Mouse (Mus musculus): ENCODE measurements around the gene Gnmt. TPM values are rescaled to one million over a fixed set of nuclear protein-coding genes. Genes with fewer than 3 reads are reported as not detected.
A peak's percentile ranks its signal among the peaks of the same experiment; 100 is the strongest.
"Not testable (repeated sequence)": the region's sequence is repeated elsewhere in the genome, so short reads cannot be mapped to it uniquely, and the experiment has no call there.

Gnmt gene
- polyA plus RNA-seq, 1 experiment from 2014 or later = 0.88 TPM

GRCm38 (mm10) chr17:46770546-46770945, 41.6 kb upstream of the Gnmt start:
- Histone ChIP-seq H3K9me3 (ENCODE audit: control insufficient read depth, low read length) (no peaks in the 10 kb centered on the region), H3K9ac (no peak overlapping the region), H3K4me3 (replicated peaks; ENCODE audit: low read length) (no peak overlapping the region), H3K27ac (no peak overlapping the region), H3K4me2 (replicated peaks) (no peak overlapping the region), H3K27me3 (ENCODE audit: control insufficient read depth, insufficient read depth, low read length) (no peaks in the 10 kb centered on the region), H3K36me3 (replicated peaks; ENCODE audit: control insufficient read depth, insufficient read depth) (peaks cover 15% of the 10 kb centered on the region), H3K4me1 (replicated peaks; ENCODE audit: control insufficient read depth, insufficient read depth, low read length) (peaks cover 19% of the 10 kb centered on the region)
- 92% methylated on average over 11 of the region's 11 CpGs for WGBS
- ATAC-seq (ENCODE audit: low FRiP score) = no peak
- DNase-seq (ENCODE audit: low spot score) = no peak

GRCm38 (mm10) chr17:46767868-46768267, 38.9 kb upstream of the Gnmt start:
- Histone ChIP-seq H3K9ac (no peak overlapping the region), H3K27ac (no peak overlapping the region), H3K36me3 (replicated peaks; ENCODE audit: control insufficient read depth, insufficient read depth) (no peaks in the 10 kb centered on the region), H3K4me2 (replicated peaks) (no peak overlapping the region), H3K9me3 (ENCODE audit: control insufficient read depth, low read length) (no peaks in the 10 kb centered on the region), H3K27me3 (ENCODE audit: control insufficient read depth, insufficient read depth, low read length) (no peaks in the 10 kb centered on the region), H3K4me3 (replicated peaks; ENCODE audit: low read length) (no peak overlapping the region), H3K4me1 (replicated peaks; ENCODE audit: control insufficient read depth, insufficient read depth, low read length) (peaks cover 8% of the 10 kb centered on the region)
- DNase-seq (ENCODE audit: low spot score) = no peak
- 64% methylated on average over 8 of the region's 8 CpGs for WGBS
- no peak for ATAC-seq (ENCODE audit: low FRiP score)

- H3K9ac ChIP-seq; H3K4me2 ChIP-seq (replicated peaks); H3K4me1 ChIP-seq (replicated peaks; ENCODE audit: control insufficient read depth, insufficient read depth, low read length); H3K36me3 ChIP-seq (replicated peaks; ENCODE audit: control insufficient read depth, insufficient read depth); H3K27ac ChIP-seq; H3K9me3 ChIP-seq (ENCODE audit: control insufficient read depth, low read length); DNase-seq (ENCODE audit: low spot score); H3K27me3 ChIP-seq (ENCODE audit: control insufficient read depth, insufficient read depth, low read length); ATAC-seq (ENCODE audit: low FRiP score); H3K4me3 ChIP-seq (replicated peaks; ENCODE audit: low read length): not testable (repeated sequence)
- WGBS = 71% methylated on average over 9 of the region's 9 CpGs
These were observed 35.9 kb upstream of the Gnmt start for GRCm38 (mm10) chr17:46764916-46765315.

- no peak for DNase-seq (ENCODE audit: low spot score)
- H3K36me3 ChIP-seq (replicated peaks; ENCODE audit: control insufficient read depth, insufficient read depth) = no peaks in the 10 kb centered on the region
- H3K4me1 ChIP-seq (replicated peaks; ENCODE audit: control insufficient read depth, insufficient read depth, low read length) = no peaks in the 10 kb centered on the region
- no peaks in the 10 kb centered on the region for H3K27me3 ChIP-seq (ENCODE audit: control insufficient read depth, insufficient read depth, low read length)
- H3K27ac ChIP-seq = no peak within 1 kb of the TSS
- H3K4me3 ChIP-seq (replicated peaks; ENCODE audit: low read length) = no peak within 1 kb of the TSS
- H3K9ac ChIP-seq = no peak within 1 kb of the TSS
- no peak for ATAC-seq (ENCODE audit: low FRiP score)
- no peak within 1 kb of the TSS for H3K4me2 ChIP-seq (replicated peaks)
- no peaks in the 10 kb centered on the region for H3K9me3 ChIP-seq (ENCODE audit: control insufficient read depth, low read length)
- 59% methylated on average over 2 of the region's 2 CpGs for WGBS
These were observed 34.6 kb upstream of the Gnmt start, which contains the start of gene Ptcra for GRCm38 (mm10) chr17:46763544-46763943. Gene Ptcra, minus strand, starts transcription at chr17:46763712.

GRCm38 (mm10) chr17:46758753-46759152, 29.8 kb upstream of the Gnmt start:
- Histone ChIP-seq H3K27ac (no peak overlapping the region), H3K9ac (no peak overlapping the region), H3K27me3 (ENCODE audit: control insufficient read depth, insufficient read depth, low read length) (no peaks in the 10 kb centered on the region), H3K4me3 (replicated peaks; ENCODE audit: low read length) (no peak overlapping the region), H3K4me2 (replicated peaks) (no peak overlapping the region), H3K4me1 (replicated peaks; ENCODE audit: control insufficient read depth, insufficient read depth, low read length) (no peaks in the 10 kb centered on the region), H3K36me3 (replicated peaks; ENCODE audit: control insufficient read depth, insufficient read depth) (no peaks in the 10 kb centered on the region), H3K9me3 (ENCODE audit: control insufficient read depth, low read length) (no peaks in the 10 kb centered on the region)
- DNase-seq (ENCODE audit: low spot score) (no peak), ATAC-seq (ENCODE audit: low FRiP score) (no peak)
- 83% methylated on average over 12 of the region's 12 CpGs for WGBS

- no peaks in the 10 kb centered on the region for H3K27me3 ChIP-seq (ENCODE audit: control insufficient read depth, insufficient read depth, low read length)
- 0% methylated on average over 48 of the region's 58 CpGs for WGBS
- DNase-seq (ENCODE audit: low spot score) (peak; percentile 97), ATAC-seq (ENCODE audit: low FRiP score) (peak; percentile 99)
- peak within 1 kb of the TSS; percentile 62 for H3K4me3 ChIP-seq (replicated peaks; ENCODE audit: low read length)
- no peaks in the 10 kb centered on the region for H3K9me3 ChIP-seq (ENCODE audit: control insufficient read depth, low read length)
- peak within 1 kb of the TSS; percentile 75 for H3K4me2 ChIP-seq (replicated peaks)
- H3K9ac ChIP-seq = peak within 1 kb of the TSS; percentile 74
- peaks cover 17% of the 10 kb centered on the region for H3K4me1 ChIP-seq (replicated peaks; ENCODE audit: control insufficient read depth, insufficient read depth, low read length)
- H3K36me3 ChIP-seq (replicated peaks; ENCODE audit: control insufficient read depth, insufficient read depth) = 0 out of 2 replicates have a peak, but pooled peaks cover 6% of the 10 kb centered on the region
- H3K27ac ChIP-seq = peak within 1 kb of the TSS; percentile 81
These were observed 23.0 kb upstream of the Gnmt start, which contains the start of gene Cnpy3 for GRCm38 (mm10) chr17:46751794-46752556. Gene Cnpy3, minus strand, starts transcription at chr17:46752214.

- WGBS = 27% methylated on average over 16 of the region's 16 CpGs
- Histone ChIP-seq H3K27me3 (ENCODE audit: control insufficient read depth, insufficient read depth, low read length) (no peaks in the 10 kb centered on the region), H3K9ac (peak overlapping the region; percentile 74), H3K27ac (peak overlapping the region; percentile 81), H3K4me3 (replicated peaks; ENCODE audit: low read length) (peak overlapping the region; percentile 62), H3K4me2 (replicated peaks) (peak overlapping the region; percentile 75), H3K9me3 (ENCODE audit: control insufficient read depth, low read length) (no peaks in the 10 kb centered on the region), H3K36me3 (replicated peaks; ENCODE audit: control insufficient read depth, insufficient read depth) (0 out of 2 replicates have a peak, but pooled peaks cover 14% of the 10 kb centered on the region), H3K4me1 (replicated peaks; ENCODE audit: control insufficient read depth, insufficient read depth, low read length) (peaks cover 17% of the 10 kb centered on the region)
- ATAC-seq (ENCODE audit: low FRiP score) (no peak; the same call in 1 of the 2 replicates), DNase-seq (ENCODE audit: low spot score) (no peak)
These were observed 22.3 kb upstream of the Gnmt start for GRCm38 (mm10) chr17:46751056-46751793.

GRCm38 (mm10) chr17:46750580-46750979, 21.6 kb upstream of the Gnmt start:
- no peaks in the 10 kb centered on the region for H3K27me3 ChIP-seq (ENCODE audit: control insufficient read depth, insufficient read depth, low read length)
- H3K4me2 ChIP-seq (replicated peaks) = peak overlapping the region; percentile 75
- 0 out of 2 replicates have a peak overlapping the region, but pooled peaks have one; percentile 81 for H3K27ac ChIP-seq
- peak overlapping the region; percentile 74 for H3K9ac ChIP-seq
- peak overlapping the region; percentile 62 for H3K4me3 ChIP-seq (replicated peaks; ENCODE audit: low read length)
- ATAC-seq (ENCODE audit: low FRiP score) (no peak), DNase-seq (ENCODE audit: low spot score) (no peak)
- H3K36me3 ChIP-seq (replicated peaks; ENCODE audit: control insufficient read depth, insufficient read depth) = 0 out of 2 replicates have a peak, but pooled peaks cover 20% of the 10 kb centered on the region
- no peaks in the 10 kb centered on the region for H3K9me3 ChIP-seq (ENCODE audit: control insufficient read depth, low read length)
- peaks cover 17% of the 10 kb centered on the region for H3K4me1 ChIP-seq (replicated peaks; ENCODE audit: control insufficient read depth, insufficient read depth, low read length)
- 88% methylated on average over 4 of the region's 4 CpGs for WGBS

- H3K27ac ChIP-seq = no peak overlapping the region
- H3K36me3 ChIP-seq (replicated peaks; ENCODE audit: control insufficient read depth, insufficient read depth) = peaks cover 30% of the 10 kb centered on the region; the same call in 1 of the 2 replicates
- H3K9me3 ChIP-seq (ENCODE audit: control insufficient read depth, low read length) = no peaks in the 10 kb centered on the region
- no peak overlapping the region for H3K9ac ChIP-seq
- peaks cover 17% of the 10 kb centered on the region for H3K4me1 ChIP-seq (replicated peaks; ENCODE audit: control insufficient read depth, insufficient read depth, low read length)
- 85% methylated on average over 5 of the region's 5 CpGs for WGBS
- ATAC-seq (ENCODE audit: low FRiP score) (no peak), DNase-seq (ENCODE audit: low spot score) (no peak)
- no peaks in the 10 kb centered on the region for H3K27me3 ChIP-seq (ENCODE audit: control insufficient read depth, insufficient read depth, low read length)
- no peak overlapping the region for H3K4me3 ChIP-seq (replicated peaks; ENCODE audit: low read length)
- no peak overlapping the region for H3K4me2 ChIP-seq (replicated peaks)
These were observed 20.3 kb upstream of the Gnmt start for GRCm38 (mm10) chr17:46749282-46749681.
